ENCODE assay signal across 13 mouse cellular contexts in genomic region chr12:83726510-83727308, GRCm38 (mm10). TPM values are rescaled to one million over a fixed set of nuclear protein-coding genes. Genes with fewer than 3 reads are reported as not detected.
DNase-seq lines count a peak whose midpoint lies in the region; ATAC-seq and TF ChIP-seq lines count a peak whose summit lies in the region.
"Had no signal": no experiment of that assay in that cellular context is flagged by ENCODE, and none has a peak within 500 bp of the region (broad histone marks: within the 10 kb centered on the region; RNA-seq: fewer than 3 reads in every experiment).

No protein-coding gene starts in this region.

- 70% methylated on average over 12 of the region's 12 CpGs for WGBS in heart, postnatal 0 days
- 88% methylated on average over 12 of the region's 12 CpGs for WGBS in heart, embryonic 12.5 days
- 61% methylated on average over 12 of the region's 12 CpGs for WGBS in intestine, embryonic 14.5 days
- 54% methylated on average over 12 of the region's 12 CpGs for WGBS in kidney, postnatal 0 days

- peaks cover 79% of the 10 kb centered on the region for H3K36me3 ChIP-seq in heart, postnatal 0 days (replicated peaks; ENCODE audit: control insufficient read depth, insufficient read depth, low read length)
- peaks cover 66% of the 10 kb centered on the region for H3K36me3 ChIP-seq in heart, embryonic 12.5 days
- H3K36me3 ChIP-seq in intestine, embryonic 14.5 days (ENCODE audit: control insufficient read depth, insufficient read depth, low read length): peaks cover 91% of the 10 kb centered on the region
- peaks cover 58% of the 10 kb centered on the region for H3K36me3 ChIP-seq in kidney, postnatal 0 days (ENCODE audit: insufficient read depth, low read length)

- no peaks in the 10 kb centered on the region for H3K9me3 ChIP-seq in heart, postnatal 0 days (replicated peaks; ENCODE audit: control insufficient read depth, low read length)
- no peaks in the 10 kb centered on the region for H3K9me3 ChIP-seq in heart, embryonic 12.5 days (replicated peaks)
- no peaks in the 10 kb centered on the region for H3K9me3 ChIP-seq in intestine, embryonic 14.5 days (ENCODE audit: control insufficient read depth, low read length)
- no peaks in the 10 kb centered on the region for H3K9me3 ChIP-seq in kidney, postnatal 0 days (replicated peaks; ENCODE audit: low read length)
- H3K9me3 ChIP-seq: neural tube, embryonic 13.5 days had no signal

- no peak overlapping the region for H3K9ac ChIP-seq in heart, postnatal 0 days (replicated peaks; ENCODE audit: low read depth, low read length)
- H3K9ac ChIP-seq in heart, embryonic 12.5 days: no peak overlapping the region
- no peak overlapping the region for H3K9ac ChIP-seq in intestine, embryonic 14.5 days (ENCODE audit: low read length)
- H3K9ac ChIP-seq in kidney, postnatal 0 days (ENCODE audit: low read depth, low read length): no peak overlapping the region
- H3K9ac ChIP-seq: forebrain, postnatal 0 days; neural tube, embryonic 13.5 days had no signal

- TF ChIP-seq EP300 in heart, postnatal 0 days (IDR thresholded peaks at IDR 0.05; ENCODE audit: low read depth): peak; percentile 71

- H3K4me3 ChIP-seq in heart, postnatal 0 days (ENCODE audit: low read depth, low read length): no peak overlapping the region
- H3K4me3 ChIP-seq in heart, embryonic 12.5 days: no peak overlapping the region
- no peak overlapping the region for H3K4me3 ChIP-seq in intestine, embryonic 14.5 days (ENCODE audit: low read depth, low read length)
- H3K4me3 ChIP-seq in kidney, postnatal 0 days (replicated peaks; ENCODE audit: low read depth, low read length): no peak overlapping the region
- H3K4me3 ChIP-seq: neural tube, embryonic 13.5 days had no signal

- peak overlapping the region; percentile 56 for H3K27ac ChIP-seq in heart, postnatal 0 days (ENCODE audit: low read depth)
- H3K27ac ChIP-seq in heart, embryonic 12.5 days (ENCODE audit: poor library complexity, severe bottlenecking): no peak overlapping the region
- peak overlapping the region; percentile 59 for H3K27ac ChIP-seq in intestine, embryonic 14.5 days (ENCODE audit: low read depth)
- H3K27ac ChIP-seq in kidney, postnatal 0 days: peak overlapping the region; percentile 52
- H3K27ac ChIP-seq: neural tube, embryonic 13.5 days had no signal

- no peak overlapping the region for H3K4me2 ChIP-seq in heart, postnatal 0 days (ENCODE audit: low read depth, low read length)
- H3K4me2 ChIP-seq in heart, embryonic 12.5 days: no peak overlapping the region
- H3K4me2 ChIP-seq in intestine, embryonic 14.5 days (ENCODE audit: low read length): no peak overlapping the region
- no peak overlapping the region for H3K4me2 ChIP-seq in kidney, postnatal 0 days (ENCODE audit: low read length)
- H3K4me2 ChIP-seq: neural tube, embryonic 13.5 days had no signal

- no peaks in the 10 kb centered on the region for H3K4me1 ChIP-seq in heart, postnatal 0 days (ENCODE audit: control insufficient read depth, insufficient read depth)
- H3K4me1 ChIP-seq in heart, embryonic 12.5 days (replicated peaks): peaks cover 13% of the 10 kb centered on the region
- peaks cover 3% of the 10 kb centered on the region; the same call in 1 of the 2 replicates for H3K4me1 ChIP-seq in intestine, embryonic 14.5 days (replicated peaks; ENCODE audit: control insufficient read depth, insufficient read depth, low read length)
- no peaks in the 10 kb centered on the region for H3K4me1 ChIP-seq in kidney, postnatal 0 days (replicated peaks; ENCODE audit: insufficient read depth, low read length)
- H3K4me1 ChIP-seq: neural tube, embryonic 13.5 days had no signal

- DNase-seq in heart, postnatal 0 days (ENCODE audit: low spot score): no peak
- no peak for DNase-seq in intestine, embryonic 14.5 days (ENCODE audit: low spot score)
- peak; percentile 35 for DNase-seq in kidney, postnatal 0 days (ENCODE audit: low spot score)
- peak; percentile 31 for DNase-seq in telencephalon, adult 2 months (ENCODE audit: low read depth, low spot score)
- no peak for DNase-seq in adrenal gland, postnatal 25 days
- no peak for DNase-seq in cerebellum, adult 9-11 months
- DNase-seq: forebrain, postnatal 0 days; gastrocnemius, postnatal 25 days; lung, adult 2 months had no signal

- no peak for TF ChIP-seq CTCF in heart, postnatal 0 days (IDR thresholded peaks at IDR 0.05; ENCODE audit: low read depth)
- no peak for TF ChIP-seq CTCF in kidney, postnatal 0 days (IDR thresholded peaks at IDR 0.05; ENCODE audit: low read depth)

- H3K27me3 ChIP-seq in heart, postnatal 0 days (ENCODE audit: control insufficient read depth, insufficient read depth, low read length): no peaks in the 10 kb centered on the region
- no peaks in the 10 kb centered on the region for H3K27me3 ChIP-seq in heart, embryonic 12.5 days (replicated peaks)
- no peaks in the 10 kb centered on the region for H3K27me3 ChIP-seq in intestine, embryonic 14.5 days (replicated peaks; ENCODE audit: control insufficient read depth, insufficient read depth, low read length)
- no peaks in the 10 kb centered on the region for H3K27me3 ChIP-seq in kidney, postnatal 0 days (ENCODE audit: insufficient read depth, low read length)
- H3K27me3 ChIP-seq: neural tube, embryonic 13.5 days had no signal

- ATAC-seq in heart, postnatal 0 days (ENCODE audit: insufficient read depth, low read depth): no peak
- no peak for ATAC-seq in heart, embryonic 12.5 days (ENCODE audit: insufficient number of reproducible peaks, low FRiP score)
- peak; percentile 75 for ATAC-seq in intestine, embryonic 14.5 days (replicated peaks; ENCODE audit: low FRiP score, low TSS enrichment, low read depth)
- peak; percentile 74; the same call in 1 of the 2 replicates for ATAC-seq in kidney, postnatal 0 days (replicated peaks; ENCODE audit: low FRiP score, low read depth)
- ATAC-seq: activated CD4-positive, CD25-positive, alpha-beta regulatory T cell, adult 4 months; forebrain, postnatal 0 days had no signal

RNA-seq across cellular contexts. Expression of gene Papln, which starts 36.7 kb away (rescaled TPM):
- 11.7 and 13.1 TPM in 2 replicates for total RNA-seq in heart, postnatal 0 days (2014; rRNA removed; ENCODE audit: low replicate concordance)
- 1.2 and 1.4 TPM in 2 replicates for polyA plus RNA-seq in heart, postnatal 0 days (2015; fragmentation: Nextera tagmentation; extraction: Ambion mirVana)
- 0.22 and 0.23 TPM in 2 replicates for polyA plus RNA-seq in heart, embryonic 12.5 days (2016; fragmentation: Nextera tagmentation; extraction: Ambion mirVana)
- 1.5 and 2.1 TPM in 2 replicates for polyA plus RNA-seq in intestine, embryonic 14.5 days (2014; fragmentation: Nextera tagmentation; extraction: Ambion mirVana)
- polyA plus RNA-seq in kidney, postnatal 0 days (2015; fragmentation: Nextera tagmentation; extraction: Ambion mirVana): 3.6 and 3.7 TPM in 2 replicates
- 1.4 and 2.0 TPM in 2 replicates for total RNA-seq in adrenal gland, postnatal 25 days (2021)
- total RNA-seq: hematopoietic stem cell, adult 5-6 weeks had no signal
- polyA plus RNA-seq: activated CD4-positive, CD25-positive, alpha-beta regulatory T cell, adult 4 months had no signal

RNA-seq across cellular contexts. Expression of gene Psen1, which starts 38.8 kb away (rescaled TPM):
- total RNA-seq in heart, postnatal 0 days (2014; rRNA removed; ENCODE audit: low replicate concordance): 27.6 and 28.9 TPM in 2 replicates
- polyA plus RNA-seq in heart, postnatal 0 days (2015; fragmentation: Nextera tagmentation; extraction: Ambion mirVana): 29.9 and 33.3 TPM in 2 replicates
- polyA plus RNA-seq in heart, embryonic 12.5 days (2016; fragmentation: Nextera tagmentation; extraction: Ambion mirVana): 48.9 and 52.4 TPM in 2 replicates
- polyA plus RNA-seq in intestine, embryonic 14.5 days (2014; fragmentation: Nextera tagmentation; extraction: Ambion mirVana): 87.6 and 92.7 TPM in 2 replicates
- polyA plus RNA-seq in kidney, postnatal 0 days (2015; fragmentation: Nextera tagmentation; extraction: Ambion mirVana): 59.5 and 64.3 TPM in 2 replicates
- total RNA-seq in adrenal gland, postnatal 25 days (2021): 68.3 and 73.5 TPM in 2 replicates

Comparison
In these comparisons a context has a peak if more than half of its experiments do, and no peak if none do; other contexts are left out.
1. ATAC-seq: peak in intestine, embryonic 14.5 days (single experiment) and kidney, postnatal 0 days (single experiment); none in heart, postnatal 0 days (single experiment) and heart, embryonic 12.5 days (single experiment).
2. DNase-seq: peak in kidney, postnatal 0 days (single experiment) and telencephalon, adult 2 months (single experiment); none in heart, postnatal 0 days (single experiment), intestine, embryonic 14.5 days (single experiment), adrenal gland, postnatal 25 days (single experiment) and cerebellum, adult 9-11 months (single experiment).